Mouse (Mus musculus) heart, adult 8-10 months (tissue): ENCODE measurements around the gene Cxcr6. TPM values are rescaled to one million over a fixed set of nuclear protein-coding genes. Genes with fewer than 3 reads are reported as not detected.
"Not testable (repeated sequence)": the region's sequence is repeated elsewhere in the genome, so short reads cannot be mapped to it uniquely, and the experiment has no call there.

Experiments used
- DNase-seq: peaks from one replicate; pipeline ENCODE4 v3.0.0; 2022; ENCODE audit warnings: low spot score
- total RNA-seq, 4 experiments: library from RNA; stranded (reverse); gene quantifications; 2 replicates each; pipeline ENCODE4 v1.2.4; 2022

The Cxcr6 gene
- under 1 TPM in 2 of 4 experiments, not detected in 2; 0.22 TPM for total RNA-seq

GRCm38 (mm10) chr9:123806267-123806666 is at the start of gene Cxcr6:
Gene Cxcr6 (plus strand): TSS chr9:123806475.
- no peak for DNase-seq

- DNase-seq: no peak
These were observed 49.5 kb upstream of the Cxcr6 start for GRCm38 (mm10) chr9:123756752-123757151.

- no peak for DNase-seq
These were observed 48.9 kb upstream of the Cxcr6 start for GRCm38 (mm10) chr9:123757326-123757725.

GRCm38 (mm10) chr9:123758156-123758555 is 48.1 kb upstream of the Cxcr6 start:
- DNase-seq: no peak

- DNase-seq: no peak
These were observed 47.6 kb upstream of the Cxcr6 start for GRCm38 (mm10) chr9:123758645-123759044.

- no peak for DNase-seq
These were observed 45.5 kb upstream of the Cxcr6 start for GRCm38 (mm10) chr9:123760806-123761205.

GRCm38 (mm10) chr9:123762886-123763285 is 43.4 kb upstream of the Cxcr6 start:
- no peak for DNase-seq

- no peak for DNase-seq
These were observed 42.5 kb upstream of the Cxcr6 start for GRCm38 (mm10) chr9:123763771-123764170.

GRCm38 (mm10) chr9:123766996-123767395 is 39.3 kb upstream of the Cxcr6 start:
- DNase-seq: no peak

- no peak for DNase-seq
These were observed 37.8 kb upstream of the Cxcr6 start for GRCm38 (mm10) chr9:123768443-123768842.

GRCm38 (mm10) chr9:123769532-123769931 is 36.7 kb upstream of the Cxcr6 start:
- peak; percentile 29 for DNase-seq

GRCm38 (mm10) chr9:123773299-123773698 is 33.0 kb upstream of the Cxcr6 start:
- DNase-seq: not testable (repeated sequence)

- no peak for DNase-seq
These were observed 17.3 kb upstream of the Cxcr6 start for GRCm38 (mm10) chr9:123788855-123789529.

GRCm38 (mm10) chr9:123796174-123796573 is 10.1 kb upstream of the Cxcr6 start:
- DNase-seq: peak; percentile 48

- no peak for DNase-seq
These were observed 4.7 kb upstream of the Cxcr6 start for GRCm38 (mm10) chr9:123801527-123801926.

GRCm38 (mm10) chr9:123802421-123802820 is 3.9 kb upstream of the Cxcr6 start:
- DNase-seq: no peak

- DNase-seq: no peak
These were observed 3.4 kb upstream of the Cxcr6 start for GRCm38 (mm10) chr9:123802896-123803295.

GRCm38 (mm10) chr9:123805241-123805640 is 1.0 kb upstream of the Cxcr6 start:
- DNase-seq: no peak

GRCm38 (mm10) chr9:123808583-123808982 is 2.3 kb downstream of the Cxcr6 start:
- peak; percentile 33 for DNase-seq

GRCm38 (mm10) chr9:123811831-123812230 is 5.6 kb downstream of the Cxcr6 start:
- no peak for DNase-seq

- no peak for DNase-seq
These were observed 8.1 kb downstream of the Cxcr6 start for GRCm38 (mm10) chr9:123814326-123814725.

- no peak for DNase-seq
These were observed 8.5 kb downstream of the Cxcr6 start for GRCm38 (mm10) chr9:123814821-123815220.

- DNase-seq: peak; percentile 20
These were observed 9.2 kb downstream of the Cxcr6 start for GRCm38 (mm10) chr9:123815444-123815843.

GRCm38 (mm10) chr9:123815996-123816395 is 9.7 kb downstream of the Cxcr6 start:
- DNase-seq: no peak
